Mouse (Mus musculus) B cell, adult 2 months (primary cell): ENCODE measurements around the gene BC049715.
"Not testable (repeated sequence)": the region's sequence is repeated elsewhere in the genome, so short reads cannot be mapped to it uniquely, and the experiment has no call there.

Experiments used
- DNase-seq, 2 experiments: peaks; one replicate each; pipeline ENCODE4 v3.0.0; 2022

The BC049715 gene

GRCm38 (mm10) chr6:136852348-136852747 lies 24.9 kb downstream of the BC049715 start:
- DNase-seq: no peak

GRCm38 (mm10) chr6:136852762-136853161 lies 25.3 kb downstream of the BC049715 start:
- no peak for DNase-seq

GRCm38 (mm10) chr6:136854361-136854781 lies 26.9 kb downstream of the BC049715 start:
- DNase-seq: peak; percentile 30 to 37

- no peak for DNase-seq
Measured at GRCm38 (mm10) chr6:136855183-136855582, 27.8 kb downstream of the BC049715 start.

GRCm38 (mm10) chr6:136856071-136856636 lies 28.7 kb downstream of the BC049715 start:
- peak; percentile 28 to 31 for DNase-seq

GRCm38 (mm10) chr6:136857186-136857872 lies 29.9 kb downstream of the BC049715 start, which contains the start of gene Art4:
Gene Art4, minus strand, starts transcription at chr6:136857733.
- DNase-seq: peak; percentile 19 to 26

- DNase-seq: no peak
Measured at GRCm38 (mm10) chr6:136857873-136858260, 30.4 kb downstream of the BC049715 start.

- no peak for DNase-seq
Measured at GRCm38 (mm10) chr6:136858420-136858819, 31.0 kb downstream of the BC049715 start.

GRCm38 (mm10) chr6:136861020-136861419 lies 33.6 kb downstream of the BC049715 start:
- peak; percentile 26 for DNase-seq

- no peak for DNase-seq
Measured at GRCm38 (mm10) chr6:136865360-136865759, 37.9 kb downstream of the BC049715 start.

- no peak for DNase-seq
Measured at GRCm38 (mm10) chr6:136866150-136866549, 38.7 kb downstream of the BC049715 start.

GRCm38 (mm10) chr6:136868921-136869320 lies 41.5 kb downstream of the BC049715 start:
- no peak for DNase-seq

- DNase-seq: no peak
Measured at GRCm38 (mm10) chr6:136874599-136874998, 47.2 kb downstream of the BC049715 start.

GRCm38 (mm10) chr6:136875670-136876069 lies 48.2 kb downstream of the BC049715 start, which contains the start of gene Mgp:
Gene Mgp, minus strand, starts transcription at chr6:136875823.
- DNase-seq: no peak

GRCm38 (mm10) chr6:136881678-136882077 lies 54.3 kb downstream of the BC049715 start:
- no peak for DNase-seq

- DNase-seq: no peak
Measured at GRCm38 (mm10) chr6:136883431-136883915, 56.0 kb downstream of the BC049715 start.

GRCm38 (mm10) chr6:136883961-136884360 lies 56.5 kb downstream of the BC049715 start:
- no peak for DNase-seq

GRCm38 (mm10) chr6:136884766-136885165 lies 57.3 kb downstream of the BC049715 start:
- not testable (repeated sequence) for DNase-seq

- no peak for DNase-seq
Measured at GRCm38 (mm10) chr6:136887854-136888253, 60.4 kb downstream of the BC049715 start.

- DNase-seq: no peak
Measured at GRCm38 (mm10) chr6:136889067-136889466, 61.6 kb downstream of the BC049715 start.

GRCm38 (mm10) chr6:136889554-136889953 lies 62.1 kb downstream of the BC049715 start:
- no peak for DNase-seq
